Mouse (Mus musculus) liver (tissue): Measurements from ENCODE around the gene A530084C06Rik.

Source experiments
- DNase-seq: peaks from one replicate; pipeline ENCODE4 v3.0.0-alpha.2; 2020; ENCODE audit warnings: mixed read lengths

Gene A530084C06Rik

DNA sequence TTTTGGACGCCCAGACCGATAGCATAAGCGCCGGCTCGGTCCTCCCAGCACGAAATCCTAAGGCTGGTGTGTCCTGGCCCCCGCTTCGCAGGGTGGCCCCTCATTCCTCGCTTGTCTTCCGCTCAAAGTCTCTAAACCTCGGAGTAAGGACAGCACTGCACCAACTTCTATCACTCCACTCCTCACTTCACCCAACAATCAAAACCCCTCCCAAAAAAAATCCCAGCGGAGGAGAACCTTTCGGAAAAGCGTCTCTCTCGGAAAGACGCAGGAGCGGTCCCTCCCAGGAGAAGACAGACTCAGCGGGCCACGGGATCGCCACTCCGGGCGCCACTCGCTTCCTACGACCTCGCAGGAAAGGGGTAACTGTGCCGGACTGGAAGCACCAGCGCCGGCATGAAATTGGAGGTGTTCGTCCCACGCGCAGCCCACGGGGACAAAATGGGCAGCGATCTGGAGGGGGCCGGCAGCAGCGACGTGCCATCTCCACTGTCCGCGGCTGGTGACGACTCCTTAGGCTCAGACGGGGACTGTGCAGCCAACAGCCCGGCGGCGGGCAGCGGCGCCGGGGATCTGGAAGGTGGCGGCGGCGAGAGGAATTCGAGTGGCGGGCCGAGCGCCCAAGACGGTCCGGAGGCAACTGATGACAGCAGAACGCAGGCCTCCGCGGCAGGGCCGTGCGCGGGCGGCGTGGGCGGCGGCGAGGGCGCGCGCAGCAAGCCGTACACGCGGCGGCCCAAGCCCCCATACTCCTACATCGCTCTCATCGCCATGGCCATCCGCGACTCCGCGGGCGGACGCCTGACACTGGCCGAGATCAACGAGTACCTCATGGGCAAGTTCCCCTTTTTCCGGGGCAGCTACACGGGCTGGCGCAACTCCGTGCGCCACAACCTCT is at the start of gene A530084C06Rik:
Gene A530084C06Rik, minus strand, starts transcription at position 813 of the 898 bp plus-strand sequence.
- peak; percentile 22 for DNase-seq

GRCm38 (mm10) chr13:31603964-31604363 is 44.8 kb upstream of the A530084C06Rik start:
- DNase-seq: no peak

- no peak for DNase-seq
These were observed 40.4 kb upstream of the A530084C06Rik start for GRCm38 (mm10) chr13:31599576-31599975.

GRCm38 (mm10) chr13:31587341-31587740 is 28.2 kb upstream of the A530084C06Rik start:
- no peak for DNase-seq

GRCm38 (mm10) chr13:31579866-31580265 is 20.7 kb upstream of the A530084C06Rik start:
- DNase-seq: peak; percentile 21

DNA sequence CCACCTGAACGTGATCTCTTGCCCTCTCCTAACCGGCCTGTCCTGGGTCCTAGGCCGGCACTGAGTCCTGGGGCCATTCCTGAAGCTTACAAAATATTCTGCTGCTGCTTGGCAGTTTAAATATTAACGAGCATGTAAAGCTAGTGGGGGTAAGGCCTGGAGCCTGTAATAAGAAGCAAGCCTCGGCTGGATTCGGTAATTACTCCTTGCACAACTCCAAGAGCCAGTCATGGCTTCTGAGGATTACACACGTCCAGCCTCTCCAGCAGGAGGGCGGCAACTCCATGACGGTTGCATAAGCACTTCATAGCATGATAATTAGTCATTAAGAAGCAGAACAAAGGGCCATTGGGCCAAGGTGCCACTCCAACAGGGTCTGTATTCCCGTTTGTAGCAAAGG is 19.3 kb upstream of the A530084C06Rik start:
- no peak for DNase-seq

- DNase-seq: no peak
These were observed 18.4 kb upstream of the A530084C06Rik start for GRCm38 (mm10) chr13:31577576-31577975.

DNA sequence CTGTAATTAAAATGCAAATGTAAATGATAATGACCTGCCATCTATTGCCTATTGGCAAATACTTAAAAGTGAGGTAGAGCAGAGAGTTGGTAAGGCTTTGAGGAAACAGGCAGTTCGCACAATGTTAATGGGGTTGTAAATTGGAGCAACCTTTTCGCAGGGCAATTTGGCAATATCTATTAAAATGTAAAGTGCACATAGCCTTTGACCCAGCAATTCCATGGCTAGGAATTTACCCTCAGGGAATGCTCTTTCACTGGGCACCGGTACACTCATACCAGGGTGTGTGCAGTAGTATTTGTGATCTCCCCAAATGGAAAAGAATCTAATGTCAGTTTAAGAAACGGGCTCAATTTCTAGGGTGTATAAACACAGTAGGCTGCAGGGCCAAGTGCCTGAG is 17.6 kb upstream of the A530084C06Rik start:
- no peak for DNase-seq

DNA sequence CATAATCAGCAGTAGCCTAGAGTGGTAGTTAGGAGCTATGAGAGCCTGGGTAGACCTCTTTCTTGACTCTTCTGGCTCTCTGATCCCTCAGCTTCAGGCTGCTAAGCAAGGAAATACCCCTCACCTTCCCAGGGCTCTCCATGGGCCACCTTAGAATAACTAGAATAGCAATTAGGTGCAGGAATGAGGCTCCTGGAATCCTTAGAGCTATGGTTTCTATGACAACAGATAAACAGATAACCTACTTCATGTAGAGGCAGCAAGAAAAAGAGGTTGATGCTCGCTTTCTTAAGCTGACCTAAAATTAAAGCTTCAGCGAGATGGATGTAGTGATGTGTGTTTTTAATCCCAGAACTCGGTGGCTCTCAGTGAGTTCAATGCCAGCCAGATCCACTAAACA is 15.5 kb upstream of the A530084C06Rik start:
- no peak for DNase-seq

- no peak for DNase-seq
These were observed 13.8 kb upstream of the A530084C06Rik start for GRCm38 (mm10) chr13:31572806-31573508.

DNA sequence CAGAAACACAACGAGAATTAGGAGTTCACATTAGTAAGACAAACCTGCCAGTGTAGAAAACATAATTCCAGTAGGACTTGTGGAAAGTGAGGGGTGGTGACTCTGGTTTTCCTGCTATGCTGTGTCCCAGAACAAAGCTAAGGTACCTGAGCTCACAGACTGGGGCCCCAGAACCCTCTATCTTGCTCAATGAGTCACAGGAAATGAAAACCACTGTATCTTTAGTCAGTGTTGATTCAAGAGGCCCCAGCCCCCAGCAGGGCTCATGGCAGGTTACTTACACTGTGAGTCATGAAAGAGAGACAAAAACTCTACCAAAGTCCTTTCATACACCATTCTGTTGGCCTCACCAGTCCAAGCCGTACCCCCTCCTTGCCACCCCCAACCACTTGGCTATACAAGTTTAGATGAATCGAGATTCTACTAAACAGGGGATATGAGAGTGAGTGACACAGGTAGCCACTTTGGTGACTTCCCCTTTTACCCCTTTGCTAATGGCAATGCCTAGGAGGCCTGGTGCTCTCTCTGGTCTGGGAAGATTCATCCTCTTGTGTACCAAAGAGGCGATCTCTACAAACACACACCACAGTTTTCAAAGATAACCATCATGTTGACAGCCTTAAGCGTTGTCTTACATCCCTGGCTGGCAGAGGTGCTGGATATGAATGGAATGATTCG is 8.6 kb upstream of the A530084C06Rik start:
- no peak for DNase-seq

- no peak for DNase-seq
These were observed 8.0 kb upstream of the A530084C06Rik start for GRCm38 (mm10) chr13:31567099-31567498.

DNA sequence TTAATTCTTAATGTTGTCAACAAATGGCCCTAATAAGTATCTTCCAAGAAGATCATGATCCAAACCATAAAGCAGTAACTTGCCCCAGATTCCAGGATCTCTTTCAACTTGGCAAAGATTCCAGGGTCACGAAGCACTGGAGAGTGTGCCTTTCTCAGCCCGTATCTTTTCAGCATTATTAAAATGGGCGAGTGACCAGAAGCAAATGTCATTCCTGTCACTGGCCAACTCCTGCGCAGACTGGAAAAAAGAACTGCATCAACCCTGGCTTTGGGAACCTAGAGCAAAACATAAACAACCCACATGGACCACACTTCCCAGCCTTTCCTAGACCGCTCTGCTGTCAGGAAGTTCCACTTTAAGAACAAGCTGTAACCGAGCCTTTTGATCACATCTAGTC is 5.3 kb upstream of the A530084C06Rik start:
- no peak for DNase-seq

- peak; percentile 51 for DNase-seq
These were observed 449 bp upstream of the A530084C06Rik start for GRCm38 (mm10) chr13:31559419-31560144.

- peak; percentile 53 for DNase-seq
These were observed 1.2 kb downstream of the A530084C06Rik start for GRCm38 (mm10) chr13:31557768-31558520.

DNA sequence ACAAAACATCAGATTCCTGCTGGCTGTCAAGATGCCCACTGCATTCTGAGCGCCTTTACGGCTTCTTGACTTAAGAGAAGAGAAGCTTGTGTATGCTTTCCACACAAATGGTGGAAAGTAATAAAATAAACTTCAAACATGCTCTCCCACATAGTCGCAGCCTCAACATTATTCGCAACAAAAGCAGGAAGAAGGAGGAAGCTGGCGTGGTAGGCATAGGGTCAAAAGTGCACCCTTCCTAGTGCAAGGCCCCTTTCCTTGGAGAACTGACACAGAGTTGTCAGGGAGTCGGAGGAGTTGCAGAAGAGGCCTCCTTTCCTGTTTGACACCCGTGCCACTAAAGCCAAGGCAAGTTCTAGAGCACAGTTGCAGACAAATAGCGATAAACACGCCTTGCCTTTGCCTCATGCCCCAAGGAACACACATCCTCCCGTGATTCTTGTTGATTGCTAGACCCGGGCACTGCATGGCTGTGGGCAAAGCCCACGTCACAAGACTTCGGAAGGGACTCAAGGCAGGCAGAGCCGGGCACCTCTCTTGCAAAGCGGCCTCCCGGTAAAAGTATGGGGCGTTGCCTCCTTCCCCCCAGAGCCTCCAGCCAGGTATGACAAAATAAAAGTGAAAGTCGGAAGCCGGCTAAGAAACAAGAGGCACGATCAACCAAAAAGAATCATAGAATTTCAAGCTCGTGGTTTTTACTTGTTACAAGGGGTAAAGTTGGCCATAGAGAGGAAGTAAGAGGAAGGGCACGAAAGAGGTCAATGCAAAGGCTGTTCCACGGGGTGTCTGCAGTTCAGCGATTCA is 2.0 kb downstream of the A530084C06Rik start:
- DNase-seq: no peak

DNA sequence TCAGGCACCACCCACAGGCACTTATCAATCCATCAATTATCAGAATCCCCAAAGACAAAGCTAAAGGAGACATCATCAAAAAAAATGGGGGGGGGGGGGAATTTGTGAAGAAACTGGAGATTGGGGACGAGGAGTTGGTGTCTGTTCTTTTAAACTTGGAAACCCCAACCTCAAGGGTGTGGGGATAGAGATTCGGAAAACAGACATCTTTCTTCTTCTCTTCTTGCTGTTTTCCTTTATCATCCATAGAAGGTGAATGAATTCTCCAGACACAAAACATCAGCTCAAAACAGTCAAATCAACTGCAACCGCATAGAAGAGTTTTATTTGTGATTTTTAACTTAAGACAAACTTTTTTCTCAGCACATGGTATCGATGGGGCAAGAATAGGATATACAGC is 3.3 kb downstream of the A530084C06Rik start, which contains the start of gene Foxq1:
Gene Foxq1, plus strand, starts transcription at position 301 of the 400 bp plus-strand sequence.
- no peak for DNase-seq

GRCm38 (mm10) chr13:31547610-31548009 is 11.5 kb downstream of the A530084C06Rik start:
- DNase-seq: no peak

- no peak for DNase-seq
These were observed 11.9 kb downstream of the A530084C06Rik start for GRCm38 (mm10) chr13:31547204-31547603.

DNA sequence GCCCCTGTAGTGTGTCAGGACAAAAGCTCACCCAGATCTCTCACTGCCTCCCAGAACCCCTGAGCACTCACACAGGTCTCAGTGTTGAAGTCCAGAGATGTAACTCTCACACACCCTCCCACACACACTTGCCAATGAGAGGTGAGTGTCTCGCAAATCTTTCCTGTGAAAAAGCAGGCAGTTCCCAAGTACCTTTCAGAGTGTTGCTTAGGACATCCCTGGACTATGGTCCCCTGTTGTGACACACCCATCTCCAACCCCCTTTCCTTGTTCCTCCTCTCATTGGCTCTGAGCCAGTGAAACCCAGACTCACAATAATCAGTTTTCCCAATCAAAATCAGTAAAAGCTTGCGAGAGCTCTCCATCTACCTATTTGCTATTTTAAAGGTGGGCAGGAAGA is 12.3 kb downstream of the A530084C06Rik start:
- no peak for DNase-seq

- DNase-seq: no peak
These were observed 16.1 kb downstream of the A530084C06Rik start for GRCm38 (mm10) chr13:31543021-31543420.
